Mouse (Mus musculus): ENCODE data around the gene Marveld2.

- TF ChIP-seq CTCF (IDR thresholded peaks at IDR 0.05; ENCODE audit: low read depth) (no peak), EP300 (IDR thresholded peaks at IDR 0.05; ENCODE audit: low read depth) (no peak)
Observed at GRCm38 (mm10) chr13:100603031-100603737, 13.6 kb downstream of the Marveld2 start.

All from liver, postnatal 0 days (tissue).